Mouse (Mus musculus) skeletal muscle tissue, adult 2 months (tissue): ENCODE results near the gene Vtcn1.

Experiments used
- DNase-seq: peaks from one replicate; pipeline ENCODE4 v3.0.0-alpha.2; 2012; ENCODE audit warnings: low read depth, low spot score

Vtcn1 gene

GRCm38 (mm10) chr3:100856050-100856815 is 31.0 kb downstream of the Vtcn1 start:
- DNase-seq, result no peak

- no peak for DNase-seq
Observed at GRCm38 (mm10) chr3:100857139-100857538, 31.9 kb downstream of the Vtcn1 start.

- DNase-seq, result no peak
Observed at GRCm38 (mm10) chr3:100858334-100859002, 33.2 kb downstream of the Vtcn1 start.

- no peak for DNase-seq
Observed at GRCm38 (mm10) chr3:100861307-100862303, 36.3 kb downstream of the Vtcn1 start.

- no peak for DNase-seq
Observed at GRCm38 (mm10) chr3:100866946-100867345, 41.7 kb downstream of the Vtcn1 start.

GRCm38 (mm10) chr3:100877057-100877456 is 51.8 kb downstream of the Vtcn1 start:
- DNase-seq, result no peak

- DNase-seq, result no peak
Observed at GRCm38 (mm10) chr3:100881403-100881802, 56.1 kb downstream of the Vtcn1 start.

GRCm38 (mm10) chr3:100881843-100882634 is 56.8 kb downstream of the Vtcn1 start:
- DNase-seq, result no peak

- DNase-seq, result no peak
Observed at GRCm38 (mm10) chr3:100889234-100889633, 64.0 kb downstream of the Vtcn1 start.

- DNase-seq, result no peak
Observed at GRCm38 (mm10) chr3:100890406-100890805, 65.1 kb downstream of the Vtcn1 start.

- DNase-seq, result no peak
Observed at GRCm38 (mm10) chr3:100892383-100893335, 67.4 kb downstream of the Vtcn1 start.

GRCm38 (mm10) chr3:100895500-100895899 is 70.2 kb downstream of the Vtcn1 start:
- DNase-seq, result no peak

- no peak for DNase-seq
Observed at GRCm38 (mm10) chr3:100906128-100906527, 80.9 kb downstream of the Vtcn1 start.

GRCm38 (mm10) chr3:100906916-100907315 is 81.7 kb downstream of the Vtcn1 start:
- DNase-seq, result no peak

- no peak for DNase-seq
Observed at GRCm38 (mm10) chr3:100908594-100908993, 83.3 kb downstream of the Vtcn1 start.

GRCm38 (mm10) chr3:100910621-100911020 is 85.4 kb downstream of the Vtcn1 start:
- no peak for DNase-seq

- no peak for DNase-seq
Observed at GRCm38 (mm10) chr3:100911026-100911425, 85.8 kb downstream of the Vtcn1 start.

- DNase-seq, result no peak
Observed at GRCm38 (mm10) chr3:100911498-100912213, 86.4 kb downstream of the Vtcn1 start.

- no peak for DNase-seq
Observed at GRCm38 (mm10) chr3:100916844-100917243, 91.6 kb downstream of the Vtcn1 start.
